Comparison of ENCODE assay signal across 11 mouse cellular contexts in the genomic region with DNA sequence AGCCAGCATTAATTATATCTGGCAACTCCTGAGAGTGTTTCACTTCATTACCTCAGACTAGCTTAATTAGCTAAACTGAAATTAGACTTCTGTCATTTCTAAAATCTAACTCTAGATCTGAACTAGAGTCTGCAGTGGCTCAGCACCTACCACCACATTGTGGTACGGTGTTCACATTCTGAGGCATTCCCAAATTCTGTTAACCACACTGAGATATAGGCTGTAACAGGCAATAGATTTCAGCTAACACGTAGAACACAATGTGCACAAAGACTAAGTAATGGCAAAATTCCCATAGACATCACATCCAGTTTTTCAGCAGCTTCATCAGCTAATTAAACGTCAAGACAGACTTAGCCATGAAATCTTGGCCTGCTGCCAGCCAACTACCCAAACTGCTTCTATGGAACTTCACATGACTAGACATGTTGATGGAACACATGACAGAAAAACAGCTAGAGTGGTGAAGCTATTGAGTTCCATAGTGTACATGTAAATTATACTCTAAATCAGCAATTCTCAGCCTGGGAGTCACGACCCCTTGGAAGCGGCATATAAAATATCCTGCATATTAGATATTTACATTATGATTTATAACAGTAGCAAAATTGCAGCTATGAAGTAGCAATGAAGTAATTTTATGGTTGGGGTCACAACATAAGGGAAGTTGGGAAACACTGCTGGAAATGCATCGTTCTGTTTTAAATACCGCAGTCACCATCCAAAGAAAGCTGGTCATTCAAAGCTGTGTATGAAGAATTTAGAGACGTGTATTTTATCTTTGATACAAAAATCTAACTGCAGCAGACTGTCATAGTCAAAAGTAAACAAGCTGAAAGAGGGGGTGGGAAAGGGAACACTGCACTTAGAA.
DNase-seq lines count a peak whose midpoint lies in the region; ATAC-seq and TF ChIP-seq lines count a peak whose summit lies in the region.
"Had no signal": no experiment of that assay in that cellular context is flagged by ENCODE, and none has a peak within 500 bp of the region (broad histone marks: within the 10 kb centered on the region; RNA-seq: fewer than 3 reads in every experiment).

No protein-coding gene starts in this region.

- no peak for TF ChIP-seq EP300 in MEL (IDR thresholded peaks at IDR 0.05; ENCODE audit: low read depth in 1 of 2, low read length in 2 of 2)

- H3K9ac ChIP-seq in MEL (ENCODE audit: control insufficient read depth, low read depth, low read length, poor library complexity, severe bottlenecking) = no peak overlapping the region
- H3K9ac ChIP-seq: midbrain, embryonic 12.5 days had no signal

- peak; percentile 31 to 34 for DNase-seq in cerebellum, postnatal 14 days
- no peak for DNase-seq in cerebellum, adult 11 months
- peak; percentile 38 for DNase-seq in left cerebral cortex, postnatal 4 days
- no peak for DNase-seq in left cerebral cortex, postnatal 25 days (ENCODE audit: low spot score in 2 of 2)
- DNase-seq in MEL (ENCODE audit: low read depth, low spot score) = peak; percentile 26
- DNase-seq in gonadal fat pad, adult 2 months (ENCODE audit: low read depth) = peak; percentile 81
- no peak for DNase-seq in spleen, postnatal 14 days (ENCODE audit: low spot score in 2 of 2)
- DNase-seq: B cell, adult 2 months; heart, postnatal 14 days had no signal

- no peaks in the 10 kb centered on the region for H3K27me3 ChIP-seq in MEL (ENCODE audit: control insufficient read depth in 1 of 2, insufficient read depth in 2 of 2, low read length in 2 of 2)
- H3K27me3 ChIP-seq: midbrain, embryonic 12.5 days had no signal

- H3K79me2 ChIP-seq in MEL (ENCODE audit: control insufficient read depth, insufficient read depth, low read length, poor library complexity) = no peaks in the 10 kb centered on the region; the same call in 1 of the 2 replicates

- peaks cover 0 to 4% of the 10 kb centered on the region in 2 experiments; a peak in 2 of 4 replicates for H3K36me3 ChIP-seq in MEL (ENCODE audit: control insufficient read depth in 1 of 2, insufficient read depth in 2 of 2, low read length in 2 of 2)

- TF ChIP-seq RAD21 in MEL (IDR thresholded peaks at IDR 0.05; ENCODE audit: low read depth, low read length) = no peak

- no peaks in the 10 kb centered on the region for H3K9me3 ChIP-seq in MEL (replicated peaks; ENCODE audit: insufficient read depth, low read length)
- H3K9me3 ChIP-seq: midbrain, embryonic 12.5 days had no signal

- TF ChIP-seq CTCF in MEL (IDR thresholded peaks at IDR 0.05 in 2 of 3, conservative IDR thresholded peaks at IDR 0.05 in 1 of 3; ENCODE audit: control insufficient read depth in 1 of 3, insufficient read depth in 1 of 3, low read depth in 2 of 3, low read length in 3 of 3, poor library complexity in 1 of 3, severe bottlenecking in 1 of 3) = no peak

- no peak overlapping the region for H3K27ac ChIP-seq in MEL (ENCODE audit: control insufficient read depth, low read depth, low read length)
- H3K27ac ChIP-seq: midbrain, embryonic 12.5 days had no signal

- intact Hi-C loops in left cerebral cortex, postnatal 4 days (cut with DNase I) = no loop called here
- intact Hi-C loops in left cerebral cortex, postnatal 25 days (cut with DNase I) = no loop called here

- TF ChIP-seq POLR2A in MEL (IDR thresholded peaks at IDR 0.05; ENCODE audit: control insufficient read depth in 1 of 2, insufficient read depth in 1 of 2, low read depth in 1 of 2, low read length in 2 of 2, poor library complexity in 1 of 2) = no peak

- H3K4me1 ChIP-seq in MEL (ENCODE audit: control insufficient read depth in 1 of 2, insufficient read depth in 2 of 2, low read length in 2 of 2) = no peaks in the 10 kb centered on the region; a peak in 1 of 4 replicates

- no peak for ATAC-seq in granulocyte monocyte progenitor cell, adult 5-6 weeks (replicated peaks; ENCODE audit: poor library complexity, severe bottlenecking)

- no peak overlapping the region for H3K4me3 ChIP-seq in MEL (ENCODE audit: control insufficient read depth in 1 of 2, insufficient read depth in 1 of 2, low read depth in 2 of 2, low read length in 2 of 2)
- H3K4me3 ChIP-seq: midbrain, embryonic 12.5 days had no signal

TF ChIP-seq in MEL, 35 proteins besides CTCF, POLR2A, EP300 and RAD21:
- TF ChIP-seq CHD1 (IDR thresholded peaks at IDR 0.05; ENCODE audit: low read depth, low read length) = no peak
- no peak for TF ChIP-seq MAX (IDR thresholded peaks at IDR 0.05; ENCODE audit: low read length)
- TF ChIP-seq POLR2AphosphoS5 (IDR thresholded peaks at IDR 0.05; ENCODE audit: borderline replicate concordance, low read depth, low read length) = no peak
- TF ChIP-seq ELF1 (IDR thresholded peaks at IDR 0.05; ENCODE audit: low read depth, low read length) = no peak
- TF ChIP-seq SMC3 (IDR thresholded peaks at IDR 0.05; ENCODE audit: low read depth, low read length) = no peak
- no peak for TF ChIP-seq TCF12 (IDR thresholded peaks at IDR 0.05; ENCODE audit: low read depth, low read length)
- TF ChIP-seq POLR2AphosphoS2 (IDR thresholded peaks at IDR 0.05; ENCODE audit: low read length) = no peak
- TF ChIP-seq GATA1 (IDR thresholded peaks at IDR 0.05; ENCODE audit: low read depth, low read length) = no peak
- TF ChIP-seq MAFK (IDR thresholded peaks at IDR 0.05; ENCODE audit: borderline replicate concordance, low read depth, low read length) = no peak
- TF ChIP-seq MYB (IDR thresholded peaks at IDR 0.05; ENCODE audit: low read depth, low read length) = no peak
- TF ChIP-seq UBTF (IDR thresholded peaks at IDR 0.05; ENCODE audit: borderline replicate concordance, insufficient read depth, low read depth, low read length) = no peak
- no peak for TF ChIP-seq MAZ (IDR thresholded peaks at IDR 0.05; ENCODE audit: low read depth, low read length)
- TF ChIP-seq ZNF384 (IDR thresholded peaks at IDR 0.05; ENCODE audit: low read depth, low read length) = no peak

Comparison
In these comparisons a context has a peak if more than half of its experiments do, and no peak if none do; other contexts are left out.
1. DNase-seq: peak in cerebellum, postnatal 14 days (2 of 2), left cerebral cortex, postnatal 4 days (single experiment), MEL (single experiment) and gonadal fat pad, adult 2 months (single experiment); none in cerebellum, adult 11 months (single experiment), left cerebral cortex, postnatal 25 days (0 of 2) and spleen, postnatal 14 days (0 of 2).